Mouse (Mus musculus) ES-Bruce4 (cell line): Measurements from ENCODE around the gene Klhl12.
"Not testable (repeated sequence)": the region's sequence is repeated elsewhere in the genome, so short reads cannot be mapped to it uniquely, and the experiment has no call there.

Experiments
- CTCF ChIP-seq: IDR thresholded peaks from one replicate; pipeline ENCODE4 v1.8.1; 2011; ENCODE audit warnings: low read depth, low read length
- EP300 ChIP-seq: IDR thresholded peaks from 2 replicates; pipeline ENCODE4 v1.6.1; 2011; ENCODE audit warnings: low read depth, low read length; ENCODE audit not compliant: insufficient read depth
- POLR2A ChIP-seq: IDR thresholded peaks from one replicate; pipeline ENCODE4 v1.8.1; 2011; ENCODE audit warnings: low read length; ENCODE audit not compliant: insufficient read depth

- not testable (repeated sequence) for TF ChIP-seq EP300, CTCF, POLR2A
Observed at GRCm38 (mm10) chr1:134441737-134442136, 13.6 kb upstream of the Klhl12 start.
